ENCODE assay signal across 12 mouse cellular contexts in the genomic region with DNA sequence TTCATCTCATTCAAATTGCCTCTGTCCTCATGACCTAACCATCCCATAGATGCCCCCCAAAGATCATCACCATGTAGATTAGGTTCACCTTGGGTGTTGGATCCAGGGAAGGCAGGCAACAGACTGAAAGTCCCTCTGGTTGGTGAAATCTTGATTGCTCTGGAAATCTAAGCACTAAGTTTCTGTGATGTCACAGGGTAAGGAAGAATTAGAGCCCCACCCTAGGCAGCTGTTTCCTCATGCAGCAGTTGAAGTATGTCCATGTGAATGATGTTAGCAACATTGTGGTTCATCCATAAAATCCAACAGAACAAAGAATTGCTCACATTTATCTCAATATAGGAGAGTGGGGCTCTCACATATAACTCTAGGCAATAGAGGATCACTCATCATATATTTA.
"Had no signal": no experiment of that assay in that cellular context is flagged by ENCODE, and none has a peak within 500 bp of the region (broad histone marks: within the 10 kb centered on the region; RNA-seq: fewer than 3 reads in every experiment).

No protein-coding gene starts in this region.

- H3K4me3 ChIP-seq: left cerebral cortex, adult 2 months; liver, embryonic 13.5 days had no signal

- H3K9ac ChIP-seq: liver, embryonic 13.5 days had no signal

- DNase-seq: kidney, adult 18-20 months; kidney, adult 9 months; kidney, postnatal 14 days; kidney, postnatal 4 days; layer of hippocampus, postnatal 36 days; liver, embryonic 13.5 days; lung, adult 2 months; midbrain, embryonic 14.5 days; thymus, postnatal 25 days had no signal

- ATAC-seq: intestine, embryonic 16.5 days had no signal

- H3K27ac ChIP-seq: left cerebral cortex, adult 2 months; liver, embryonic 13.5 days; macrophage had no signal

- H3K4me1 ChIP-seq: liver, embryonic 13.5 days had no signal

- H3K27me3 ChIP-seq: liver, embryonic 13.5 days had no signal

- H3K36me3 ChIP-seq: liver, embryonic 13.5 days had no signal

- H3K9me3 ChIP-seq: liver, embryonic 13.5 days had no signal

- H3K4me2 ChIP-seq: liver, embryonic 13.5 days had no signal
